Mouse (Mus musculus): ENCODE measurements at regions not wholly inside any gene's neighbourhood (a gene's known extent, or its start where the extent isn't known, plus 50 kb on each side); places are given as distances from the start of the nearest gene placed in this dataset.

DNA sequence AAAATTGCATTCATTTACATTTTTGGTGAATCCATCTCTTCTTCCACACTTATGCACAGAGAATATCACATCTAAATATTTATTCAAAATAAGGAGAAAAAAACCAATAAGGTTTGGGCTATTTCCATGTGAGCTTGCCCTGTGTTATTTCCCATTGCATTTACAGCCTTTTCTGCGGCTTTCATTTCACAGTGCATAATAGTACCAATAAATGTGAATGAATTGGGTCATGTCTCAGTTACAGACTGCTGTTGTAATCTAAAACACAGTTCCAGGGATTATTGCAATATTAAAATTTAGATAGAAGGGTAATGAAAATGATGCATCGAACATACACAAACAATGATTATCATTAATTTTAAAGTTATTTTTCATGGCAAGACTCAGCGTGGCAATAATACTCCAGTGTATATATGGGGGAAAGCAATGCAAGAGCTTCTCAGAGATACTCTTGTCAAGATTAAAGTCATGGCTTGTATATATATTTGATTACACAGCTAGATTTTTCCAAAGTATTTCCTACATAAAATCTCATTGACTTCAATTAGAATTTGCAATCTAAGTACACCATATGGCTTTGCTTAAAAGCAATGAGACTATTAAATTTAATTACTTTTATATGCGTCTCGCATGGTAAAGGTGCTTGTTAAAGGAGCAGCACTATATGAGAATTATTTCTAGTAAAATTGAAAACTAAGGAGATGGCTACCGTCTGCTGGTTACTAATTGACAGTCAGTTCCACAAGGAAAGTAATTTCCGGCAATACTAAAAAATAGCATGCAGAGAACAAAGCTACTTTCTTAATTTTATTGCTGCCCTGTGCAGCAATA lies 782.1 kb upstream of the Cdh9 start:
- no peaks in the 10 kb centered on the region for H3K9me3 ChIP-seq
- H3K27me3 ChIP-seq (replicated peaks), result no peaks in the 10 kb centered on the region
- ATAC-seq (ENCODE audit: low FRiP score, low read depth), result peak; percentile 44; the same call in 1 of the 2 replicates
- H3K4me2 ChIP-seq (replicated peaks), result no peak overlapping the region
- H3K4me1 ChIP-seq, result no peaks in the 10 kb centered on the region
- no peak overlapping the region for H3K27ac ChIP-seq
- no peak overlapping the region for H3K9ac ChIP-seq
- no peak overlapping the region for H3K4me3 ChIP-seq
- H3K36me3 ChIP-seq, result no peaks in the 10 kb centered on the region
- 77% methylated on average over 7 of the region's 7 CpGs for WGBS

DNA sequence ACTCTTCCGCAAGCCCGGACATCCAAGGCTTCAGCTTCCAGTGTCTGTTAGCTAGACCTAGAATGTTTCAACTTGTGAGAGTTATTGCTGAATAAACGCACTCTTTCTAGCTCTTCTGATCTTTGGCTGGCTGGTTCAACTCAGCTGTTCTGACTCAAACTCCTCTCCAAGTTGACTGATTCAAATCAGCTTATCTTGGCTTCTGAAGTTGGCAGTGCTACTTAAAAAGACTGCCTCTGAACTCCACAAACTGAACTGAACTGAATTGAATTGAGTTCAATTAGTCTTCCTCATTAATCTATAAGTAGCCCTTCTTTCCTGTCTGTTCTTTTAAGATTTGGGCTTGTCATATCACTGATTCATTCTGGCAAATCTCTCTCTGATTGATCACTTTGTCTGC lies 769.1 kb upstream of the Cdh9 start:
- no peak overlapping the region for H3K4me2 ChIP-seq (replicated peaks)

GRCm38 (mm10) chr15:15968518-15968917 lies 760.0 kb upstream of the Cdh9 start:
- Histone ChIP-seq H3K36me3 (no peaks in the 10 kb centered on the region), H3K4me1 (no peaks in the 10 kb centered on the region), H3K4me2 (replicated peaks) (no peak overlapping the region), H3K9me3 (no peaks in the 10 kb centered on the region), H3K27ac (no peak overlapping the region), H3K27me3 (replicated peaks) (no peaks in the 10 kb centered on the region), H3K9ac (no peak overlapping the region), H3K4me3 (no peak overlapping the region)
- ATAC-seq (ENCODE audit: low FRiP score, low read depth), result no peak
- 63% methylated on average over 1 of the region's 1 CpGs for WGBS

More for the DNA sequence above, 769.1 kb upstream of the Cdh9 start:
- 93% methylated on average over 3 of the region's 3 CpGs for WGBS
- Histone ChIP-seq H3K9me3 (no peaks in the 10 kb centered on the region), H3K36me3 (no peaks in the 10 kb centered on the region), H3K4me1 (no peaks in the 10 kb centered on the region), H3K4me3 (no peak overlapping the region), H3K9ac (no peak overlapping the region), H3K27me3 (replicated peaks) (no peaks in the 10 kb centered on the region), H3K27ac (no peak overlapping the region)
- ATAC-seq (ENCODE audit: low FRiP score, low read depth), result no peak

DNA sequence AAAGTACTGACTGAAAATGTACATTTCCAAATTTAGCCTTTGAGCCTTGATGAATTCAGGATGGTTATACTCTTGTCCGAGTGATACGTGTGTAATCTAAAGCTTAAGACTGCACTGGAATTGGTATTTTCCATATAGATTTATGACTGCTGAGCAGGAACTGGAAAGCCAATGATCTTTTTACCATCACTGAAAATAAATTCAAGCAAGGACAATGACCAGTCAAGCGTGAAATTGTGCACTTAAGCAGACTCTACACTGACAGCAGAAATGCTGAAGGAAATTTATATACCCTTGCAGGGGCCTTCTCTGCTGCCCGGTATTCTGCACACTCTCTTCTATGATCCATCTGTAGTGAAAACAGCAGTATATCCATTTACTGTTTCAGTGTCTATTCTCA lies 751.8 kb upstream of the Cdh9 start:
- WGBS, result 18% methylated on average over 4 of the region's 4 CpGs
- no peaks in the 10 kb centered on the region for H3K27me3 ChIP-seq (replicated peaks)
- no peaks in the 10 kb centered on the region for H3K4me1 ChIP-seq
- H3K36me3 ChIP-seq, result no peaks in the 10 kb centered on the region
- no peak overlapping the region for H3K27ac ChIP-seq
- no peak overlapping the region for H3K9ac ChIP-seq
- no peak overlapping the region for H3K4me3 ChIP-seq
- peak; percentile 91 for ATAC-seq (ENCODE audit: low FRiP score, low read depth)
- no peak overlapping the region for H3K4me2 ChIP-seq (replicated peaks)
- no peaks in the 10 kb centered on the region for H3K9me3 ChIP-seq

Data from neural tube, embryonic 12.5 days (tissue).